Mouse (Mus musculus): ENCODE measurements around the gene Tnks2. TPM values are rescaled to one million over a fixed set of nuclear protein-coding genes. Genes with fewer than 3 reads are reported as not detected.
A peak's percentile ranks its signal among the peaks of the same experiment; 100 is the strongest.

Tnks2 gene
- polyA plus RNA-seq, 2 experiments, result 19.0 to 19.4 TPM

GRCm38 (mm10) chr19:36938008-36938407, 104.0 kb downstream of the Tnks2 start:
- ATAC-seq (ENCODE audit: insufficient read depth) (no peak), DNase-seq (ENCODE audit: low read depth in 3 of 3, low spot score in 3 of 3) (no peak)
- Histone ChIP-seq H3K27me3 (ENCODE audit: control insufficient read depth, insufficient read depth, low read length) (no peaks in the 10 kb centered on the region), H3K36me3 (replicated peaks; ENCODE audit: control insufficient read depth, insufficient read depth, low read depth) (no peaks in the 10 kb centered on the region; the same call in 1 of the 2 replicates), H3K27ac (no peak overlapping the region), H3K4me3 (ENCODE audit: insufficient read depth in 1 of 2, low read depth in 2 of 2, low read length in 2 of 2) (no peak overlapping the region), H3K9ac (replicated peaks) (no peak overlapping the region), H3K9me3 (ENCODE audit: control insufficient read depth, low read length) (no peaks in the 10 kb centered on the region), H3K4me2 (ENCODE audit: low read depth) (no peak overlapping the region), H3K4me1 (replicated peaks; ENCODE audit: control insufficient read depth in 2 of 2, insufficient read depth in 2 of 2, low read length in 1 of 2) (peaks cover 9 to 10% of the 10 kb centered on the region in 2 experiments)
- TF ChIP-seq CTCF (IDR thresholded peaks at IDR 0.05; ENCODE audit: low read depth) (no peak), EP300 (IDR thresholded peaks at IDR 0.05; ENCODE audit: low read depth) (no peak)

GRCm38 (mm10) chr19:36940064-36940463, 106.0 kb downstream of the Tnks2 start:
- DNase-seq (ENCODE audit: low read depth in 3 of 3, low spot score in 3 of 3), result peak in 1 of 3 experiments; percentile 61
- no peaks in the 10 kb centered on the region for H3K9me3 ChIP-seq (ENCODE audit: control insufficient read depth, low read length)
- H3K27ac ChIP-seq, result no peak overlapping the region
- no peak overlapping the region for H3K4me3 ChIP-seq (ENCODE audit: insufficient read depth in 1 of 2, low read depth in 2 of 2, low read length in 2 of 2)
- 26% methylated on average over 1 of the region's 1 CpGs for WGBS (ENCODE audit: insufficient replicate concordance)
- no peak overlapping the region for H3K9ac ChIP-seq (replicated peaks)
- no peaks in the 10 kb centered on the region for H3K27me3 ChIP-seq (ENCODE audit: control insufficient read depth, insufficient read depth, low read length)
- no peaks in the 10 kb centered on the region; the same call in 1 of the 2 replicates for H3K36me3 ChIP-seq (replicated peaks; ENCODE audit: control insufficient read depth, insufficient read depth, low read depth)
- H3K4me2 ChIP-seq (ENCODE audit: low read depth), result no peak overlapping the region
- ATAC-seq (ENCODE audit: insufficient read depth), result peak; percentile 62; the same call in 1 of the 2 replicates
- peaks cover 6 to 7% of the 10 kb centered on the region in 2 experiments for H3K4me1 ChIP-seq (replicated peaks; ENCODE audit: control insufficient read depth in 2 of 2, insufficient read depth in 2 of 2, low read length in 1 of 2)
- TF ChIP-seq CTCF (IDR thresholded peaks at IDR 0.05; ENCODE audit: low read depth) (peak; percentile 35), EP300 (IDR thresholded peaks at IDR 0.05; ENCODE audit: low read depth) (0 out of 2 replicates have a peak, but pooled peaks have one; percentile 25)

Other genes with a start within 250 kb of the Tnks2 start
- 0.51 and 0.65 TPM in 2 replicates for gene Ppp1r3c, start 97.6 kb upstream of the Tnks2 start, polyA plus RNA-seq (2012; rRNA removed)
- gene Ppp1r3c, start 97.6 kb upstream of the Tnks2 start, polyA plus RNA-seq (2014; fragmentation: Nextera tagmentation; extraction: Ambion mirVana), result 0.78 and 1.1 TPM in 2 replicates
- gene Fgfbp3, start 85.4 kb downstream of the Tnks2 start, polyA plus RNA-seq (2012; rRNA removed), result 1.1 and 1.2 TPM in 2 replicates
- gene Fgfbp3, start 85.4 kb downstream of the Tnks2 start, polyA plus RNA-seq (2014; fragmentation: Nextera tagmentation; extraction: Ambion mirVana), result 0.72 and 0.97 TPM in 2 replicates
- gene Btaf1, start 91.8 kb downstream of the Tnks2 start, polyA plus RNA-seq (2012; rRNA removed), result 6.5 and 8.4 TPM in 2 replicates
- 13.1 and 14.8 TPM in 2 replicates for gene Btaf1, start 91.8 kb downstream of the Tnks2 start, polyA plus RNA-seq (2014; fragmentation: Nextera tagmentation; extraction: Ambion mirVana)

Data from liver, embryonic 14.5 days (tissue).